15 mouse cellular contexts compared by ENCODE assay signal in genomic region chr5:142875513-142875905, GRCm38 (mm10). TPM values are rescaled to one million over a fixed set of nuclear protein-coding genes. Genes with fewer than 3 reads are reported as not detected.
DNase-seq lines count a peak whose midpoint lies in the region; ATAC-seq and TF ChIP-seq lines count a peak whose summit lies in the region.
"Had no signal": no experiment of that assay in that cellular context is flagged by ENCODE, and none has a peak within 500 bp of the region (broad histone marks: within the 10 kb centered on the region; RNA-seq: fewer than 3 reads in every experiment).

No protein-coding gene starts in this region.

- no peak overlapping the region for H3K9ac ChIP-seq in embryonic facial prominence, embryonic 13.5 days
- H3K9ac ChIP-seq in hindbrain, embryonic 14.5 days, result no peak overlapping the region
- no peak overlapping the region for H3K9ac ChIP-seq in midbrain, postnatal 0 days (replicated peaks; ENCODE audit: low read length, poor library complexity, severe bottlenecking)
- H3K9ac ChIP-seq: forebrain, embryonic 15.5 days had no signal

- 83% methylated on average over 10 of the region's 10 CpGs for WGBS in embryonic facial prominence, embryonic 13.5 days
- WGBS in embryonic facial prominence, embryonic 10.5 days, result 94% methylated on average over 10 of the region's 10 CpGs
- 92% methylated on average over 10 of the region's 10 CpGs for WGBS in hindbrain, embryonic 10.5 days
- 90% methylated on average over 10 of the region's 10 CpGs for WGBS in hindbrain, embryonic 14.5 days
- 92% methylated on average over 10 of the region's 10 CpGs for WGBS in midbrain, postnatal 0 days
- WGBS in midbrain, embryonic 10.5 days, result 93% methylated on average over 10 of the region's 10 CpGs

- DNase-seq in embryonic facial prominence, embryonic 10.5 days (ENCODE audit: low spot score), result no peak
- DNase-seq in hindbrain, embryonic 10.5 days (ENCODE audit: low spot score), result no peak
- no peak for DNase-seq in hindbrain, embryonic 14.5 days (ENCODE audit: low spot score)
- peak; percentile 28 for DNase-seq in midbrain, postnatal 0 days (ENCODE audit: low spot score)
- DNase-seq in midbrain, embryonic 10.5 days (ENCODE audit: low spot score), result no peak
- no peak for DNase-seq in right cerebral cortex, postnatal 25 days
- DNase-seq: adrenal gland, adult 8-10 months; cerebellum, adult 18-20 months; gastrocnemius, postnatal 14 days; heart, postnatal 10 days; kidney, adult 11 months had no signal

- ATAC-seq in embryonic facial prominence, embryonic 13.5 days (ENCODE audit: insufficient number of reproducible peaks, insufficient read depth, low FRiP score, low TSS enrichment, low read depth), result no peak
- no peak for ATAC-seq in hindbrain, embryonic 14.5 days (ENCODE audit: low FRiP score)
- no peak for ATAC-seq in midbrain, postnatal 0 days (ENCODE audit: low FRiP score)
- ATAC-seq: forebrain, embryonic 15.5 days had no signal

- H3K36me3 ChIP-seq in embryonic facial prominence, embryonic 13.5 days, result peaks cover 70% of the 10 kb centered on the region
- peaks cover 92% of the 10 kb centered on the region for H3K36me3 ChIP-seq in embryonic facial prominence, embryonic 10.5 days (replicated peaks)
- H3K36me3 ChIP-seq in hindbrain, embryonic 10.5 days, result peaks cover 86% of the 10 kb centered on the region
- peaks cover 38% of the 10 kb centered on the region for H3K36me3 ChIP-seq in hindbrain, embryonic 14.5 days (replicated peaks; ENCODE audit: control insufficient read depth, insufficient read depth)
- peaks cover 35% of the 10 kb centered on the region for H3K36me3 ChIP-seq in midbrain, postnatal 0 days (ENCODE audit: insufficient read depth, low read length)
- peaks cover 89% of the 10 kb centered on the region for H3K36me3 ChIP-seq in midbrain, embryonic 10.5 days

- no peak for TF ChIP-seq CTCF in midbrain, postnatal 0 days (IDR thresholded peaks at IDR 0.05)

- 0 out of 2 replicates have a peak, but pooled peaks cover 2% of the 10 kb centered on the region for H3K9me3 ChIP-seq in embryonic facial prominence, embryonic 13.5 days
- H3K9me3 ChIP-seq in embryonic facial prominence, embryonic 10.5 days, result 0 out of 2 replicates have a peak, but pooled peaks cover 5% of the 10 kb centered on the region
- H3K9me3 ChIP-seq in hindbrain, embryonic 10.5 days, result no peaks in the 10 kb centered on the region
- no peaks in the 10 kb centered on the region for H3K9me3 ChIP-seq in hindbrain, embryonic 14.5 days (ENCODE audit: control insufficient read depth, low read length)
- H3K9me3 ChIP-seq in midbrain, postnatal 0 days (ENCODE audit: low read length), result no peaks in the 10 kb centered on the region
- 0 out of 2 replicates have a peak, but pooled peaks cover 6% of the 10 kb centered on the region for H3K9me3 ChIP-seq in midbrain, embryonic 10.5 days (replicated peaks)
- H3K9me3 ChIP-seq: forebrain, embryonic 15.5 days; heart, embryonic 10.5 days had no signal

- peak overlapping the region; percentile 33; the same call in 1 of the 2 replicates for H3K27ac ChIP-seq in embryonic facial prominence, embryonic 13.5 days
- H3K27ac ChIP-seq in embryonic facial prominence, embryonic 10.5 days (replicated peaks), result no peak overlapping the region
- peak overlapping the region; percentile 31; the same call in 1 of the 2 replicates for H3K27ac ChIP-seq in hindbrain, embryonic 10.5 days
- no peak overlapping the region for H3K27ac ChIP-seq in hindbrain, embryonic 14.5 days
- H3K27ac ChIP-seq in midbrain, postnatal 0 days (ENCODE audit: low read depth, low read length), result no peak overlapping the region
- H3K27ac ChIP-seq in midbrain, embryonic 10.5 days (replicated peaks), result no peak overlapping the region
- H3K27ac ChIP-seq: heart, embryonic 10.5 days; hindbrain, postnatal 0 days had no signal

- H3K4me3 ChIP-seq in embryonic facial prominence, embryonic 13.5 days, result no peak overlapping the region
- no peak overlapping the region for H3K4me3 ChIP-seq in embryonic facial prominence, embryonic 10.5 days
- H3K4me3 ChIP-seq in hindbrain, embryonic 10.5 days, result no peak overlapping the region
- H3K4me3 ChIP-seq in hindbrain, embryonic 14.5 days (replicated peaks; ENCODE audit: low read length), result no peak overlapping the region
- no peak overlapping the region for H3K4me3 ChIP-seq in midbrain, postnatal 0 days (ENCODE audit: low read depth, low read length)
- H3K4me3 ChIP-seq in midbrain, embryonic 10.5 days, result no peak overlapping the region
- H3K4me3 ChIP-seq: forebrain, embryonic 15.5 days; heart, embryonic 10.5 days had no signal

- H3K27me3 ChIP-seq in embryonic facial prominence, embryonic 13.5 days, result no peaks in the 10 kb centered on the region
- H3K27me3 ChIP-seq in embryonic facial prominence, embryonic 10.5 days (replicated peaks; ENCODE audit: low read depth, poor library complexity, severe bottlenecking), result no peaks in the 10 kb centered on the region
- H3K27me3 ChIP-seq in hindbrain, embryonic 10.5 days (ENCODE audit: insufficient read depth, poor library complexity, severe bottlenecking), result no peaks in the 10 kb centered on the region
- H3K27me3 ChIP-seq in hindbrain, embryonic 14.5 days (ENCODE audit: control insufficient read depth, insufficient read depth, low read length), result no peaks in the 10 kb centered on the region
- H3K27me3 ChIP-seq in midbrain, postnatal 0 days (ENCODE audit: insufficient read depth, low read length), result no peaks in the 10 kb centered on the region
- H3K27me3 ChIP-seq in midbrain, embryonic 10.5 days (ENCODE audit: low read depth, poor library complexity, severe bottlenecking), result no peaks in the 10 kb centered on the region
- H3K27me3 ChIP-seq: forebrain, embryonic 15.5 days had no signal

- H3K4me2 ChIP-seq in embryonic facial prominence, embryonic 13.5 days, result no peak overlapping the region
- no peak overlapping the region for H3K4me2 ChIP-seq in hindbrain, embryonic 14.5 days (replicated peaks)
- H3K4me2 ChIP-seq in midbrain, postnatal 0 days (ENCODE audit: low read depth, low read length, poor library complexity, severe bottlenecking), result no peak overlapping the region
- H3K4me2 ChIP-seq: forebrain, embryonic 15.5 days had no signal

- H3K4me1 ChIP-seq in embryonic facial prominence, embryonic 13.5 days, result peaks cover 35% of the 10 kb centered on the region
- peaks cover 16% of the 10 kb centered on the region for H3K4me1 ChIP-seq in embryonic facial prominence, embryonic 10.5 days
- H3K4me1 ChIP-seq in hindbrain, embryonic 10.5 days (replicated peaks), result peaks cover 24% of the 10 kb centered on the region
- peaks cover 3% of the 10 kb centered on the region; the same call in 1 of the 2 replicates for H3K4me1 ChIP-seq in hindbrain, embryonic 14.5 days (replicated peaks; ENCODE audit: control insufficient read depth, insufficient read depth, low read length)
- H3K4me1 ChIP-seq in midbrain, postnatal 0 days (ENCODE audit: insufficient read depth, low read length), result no peaks in the 10 kb centered on the region
- H3K4me1 ChIP-seq in midbrain, embryonic 10.5 days, result peaks cover 15% of the 10 kb centered on the region

RNA-seq across cellular contexts. Expression of gene Fbxl18, which starts 19.7 kb away (rescaled TPM):
- polyA plus RNA-seq in embryonic facial prominence, embryonic 13.5 days (2015; fragmentation: Nextera tagmentation; extraction: Ambion mirVana), result 15.0 and 15.7 TPM in 2 replicates
- 25.6 and 25.9 TPM in 2 replicates for polyA plus RNA-seq in embryonic facial prominence, embryonic 10.5 days (2016; fragmentation: Nextera tagmentation; extraction: Ambion mirVana)
- polyA plus RNA-seq in hindbrain, embryonic 10.5 days (2016; fragmentation: Nextera tagmentation; extraction: Ambion mirVana), result 23.8 and 24.2 TPM in 2 replicates
- 26.1 TPM in 2 replicates for polyA plus RNA-seq in hindbrain, embryonic 14.5 days (2014; fragmentation: Nextera tagmentation; extraction: Ambion mirVana)
- 52.8 and 67.5 TPM in 2 replicates for total RNA-seq in midbrain, postnatal 0 days (2014; rRNA removed)
- polyA plus RNA-seq in midbrain, postnatal 0 days (2015; fragmentation: Nextera tagmentation; extraction: Ambion mirVana), result 25.5 and 27.5 TPM in 2 replicates
- 23.4 and 24.6 TPM in 2 replicates for polyA plus RNA-seq in midbrain, embryonic 10.5 days (2016; fragmentation: Nextera tagmentation; extraction: Ambion mirVana)

RNA-seq across cellular contexts. Expression of gene Actb, which starts 31.0 kb away (rescaled TPM):
- 14,475 and 16,597 TPM in 2 replicates for polyA plus RNA-seq in embryonic facial prominence, embryonic 13.5 days (2015; fragmentation: Nextera tagmentation; extraction: Ambion mirVana)
- polyA plus RNA-seq in embryonic facial prominence, embryonic 10.5 days (2016; fragmentation: Nextera tagmentation; extraction: Ambion mirVana), result 15,960 and 16,856 TPM in 2 replicates
- polyA plus RNA-seq in hindbrain, embryonic 10.5 days (2016; fragmentation: Nextera tagmentation; extraction: Ambion mirVana), result 14,349 and 15,462 TPM in 2 replicates
- polyA plus RNA-seq in hindbrain, embryonic 14.5 days (2014; fragmentation: Nextera tagmentation; extraction: Ambion mirVana), result 13,534 and 14,549 TPM in 2 replicates
- 5,191 and 5,200 TPM in 2 replicates for total RNA-seq in midbrain, postnatal 0 days (2014; rRNA removed)
- 15,915 and 17,004 TPM in 2 replicates for polyA plus RNA-seq in midbrain, postnatal 0 days (2015; fragmentation: Nextera tagmentation; extraction: Ambion mirVana)
- polyA plus RNA-seq in midbrain, embryonic 10.5 days (2016; fragmentation: Nextera tagmentation; extraction: Ambion mirVana), result 12,690 and 13,877 TPM in 2 replicates

RNA-seq across cellular contexts. Expression of gene Tnrc18, which starts 58.0 kb away (rescaled TPM):
- 44.0 and 55.7 TPM in 2 replicates for polyA plus RNA-seq in embryonic facial prominence, embryonic 13.5 days (2015; fragmentation: Nextera tagmentation; extraction: Ambion mirVana)
- 21.8 and 26.5 TPM in 2 replicates for polyA plus RNA-seq in embryonic facial prominence, embryonic 10.5 days (2016; fragmentation: Nextera tagmentation; extraction: Ambion mirVana)
- polyA plus RNA-seq in hindbrain, embryonic 10.5 days (2016; fragmentation: Nextera tagmentation; extraction: Ambion mirVana), result 25.2 and 39.3 TPM in 2 replicates
- polyA plus RNA-seq in hindbrain, embryonic 14.5 days (2014; fragmentation: Nextera tagmentation; extraction: Ambion mirVana), result 34.1 and 38.9 TPM in 2 replicates
- total RNA-seq in midbrain, postnatal 0 days (2014; rRNA removed), result 114 and 142 TPM in 2 replicates
- polyA plus RNA-seq in midbrain, postnatal 0 days (2015; fragmentation: Nextera tagmentation; extraction: Ambion mirVana), result 17.4 and 19.4 TPM in 2 replicates
- polyA plus RNA-seq in midbrain, embryonic 10.5 days (2016; fragmentation: Nextera tagmentation; extraction: Ambion mirVana), result 18.7 and 23.2 TPM in 2 replicates

Comparison
In these comparisons a context has a peak if more than half of its experiments do, and no peak if none do; other contexts are left out.
1. H3K27ac ChIP-seq: peak in embryonic facial prominence, embryonic 13.5 days (single experiment) and hindbrain, embryonic 10.5 days (single experiment); none in embryonic facial prominence, embryonic 10.5 days (single experiment), hindbrain, embryonic 14.5 days (single experiment), midbrain, postnatal 0 days (single experiment) and midbrain, embryonic 10.5 days (single experiment).